Mouse (Mus musculus) brain, embryonic 14.5 days (tissue): Measurements from ENCODE around the gene 1700007K13Rik.

ENCODE experiments used
- CTCF ChIP-seq: fragments of 200-500 bp; IDR thresholded peaks from 2 replicates; pipeline ENCODE4 v1.5.1; 2012; ENCODE audit warnings: inconsistent platforms, mild to moderate bottlenecking, moderate library complexity, borderline replicate concordance; ENCODE audit not compliant: insufficient read depth, insufficient read length; ENCODE audit errors: extremely low read depth
- POLR2A ChIP-seq: fragments of 200-500 bp; IDR thresholded peaks from 2 replicates; pipeline ENCODE4 v1.6.1; 2012; ENCODE audit warnings: mild to moderate bottlenecking, inconsistent platforms, borderline replicate concordance; ENCODE audit not compliant: poor library complexity, insufficient read depth, insufficient read length, severe bottlenecking; ENCODE audit errors: extremely low read depth

- no peak for TF ChIP-seq CTCF
- no peak for TF ChIP-seq POLR2A
These were observed 51.4 kb downstream of the 1700007K13Rik start for GRCm38 (mm10) chr2:28414757-28415137.
